Mouse (Mus musculus) liver, embryonic 11.5 days (tissue): Measurements from ENCODE around the gene Gm10409. TPM values are rescaled to one million over a fixed set of nuclear protein-coding genes. Genes with fewer than 3 reads are reported as not detected.
"Not testable (repeated sequence)": the region's sequence is repeated elsewhere in the genome, so short reads cannot be mapped to it uniquely, and the experiment has no call there.

Source experiments
- ATAC-seq: fragments of 200-750 bp; cut with Nextera tagmentation; replicated peaks from 2 replicates; pipeline ENCODE4 v1.8.0; 2017; ENCODE audit warnings: moderate number of reproducible peaks, mild to moderate bottlenecking, moderate TSS enrichment, moderate library complexity; ENCODE audit not compliant: low FRiP score
- DNase-seq: peaks from one replicate; pipeline ENCODE4 v3.0.0-alpha.2; 2017; ENCODE audit warnings: low spot score
- H3K27ac ChIP-seq: fragments of 300-500 bp; sonication (generic); 2 replicates; pipeline ENCODE4 v1.5.1; 2014; ENCODE audit warnings: mild to moderate bottlenecking, low read depth, low read length, control low read depth
- H3K27me3 ChIP-seq: fragments of 300-500 bp; sonication (generic); replicated peaks from 2 replicates; pipeline ENCODE4 v1.6.1; 2014; ENCODE audit warnings: low read length, mixed read lengths; ENCODE audit not compliant: control insufficient read depth, insufficient read depth
- H3K36me3 ChIP-seq: fragments of 300-500 bp; sonication (generic); 2 replicates; pipeline ENCODE4 v1.6.1; 2014; ENCODE audit warnings: mild to moderate bottlenecking, low read length, moderate library complexity, mixed read lengths; ENCODE audit not compliant: control insufficient read depth, insufficient read depth
- H3K4me1 ChIP-seq: fragments of 300-500 bp; sonication (generic); replicated peaks from 2 replicates; pipeline ENCODE4 v1.6.1; 2014; ENCODE audit warnings: low read length, mixed read lengths; ENCODE audit not compliant: control insufficient read depth, insufficient read depth
- H3K4me2 ChIP-seq: fragments of 300-500 bp; sonication (generic); 2 replicates; pipeline ENCODE4 v1.6.1; 2014; ENCODE audit warnings: mild to moderate bottlenecking, control low read depth, moderate library complexity
- H3K4me3 ChIP-seq: fragments of 300-500 bp; sonication (generic); 2 replicates; pipeline ENCODE4 v1.5.1; 2014; ENCODE audit warnings: low read depth, low read length, control low read depth
- H3K9ac ChIP-seq: fragments of 300-500 bp; sonication (generic); 2 replicates; pipeline ENCODE4 v1.6.1; 2014; ENCODE audit warnings: low read depth, low read length, control low read depth
- H3K9me3 ChIP-seq: fragments of 300-500 bp; sonication (generic); 2 replicates; pipeline ENCODE4 v1.6.1; 2016; ENCODE audit warnings: low read length, inconsistent platforms, mixed read lengths; ENCODE audit not compliant: control insufficient read depth
- WGBS: fragments of 180-500 bp; shearing (Covaris S2); extraction: QIAGEN DNeasy Blood & Tissue Kit; methylation state at CpG from one replicate; pipeline ENCODE4 v1.1.7; 2014; 5-methylcytosine and 5-hydroxymethylcytosine counted together
- polyA plus RNA-seq: library from polyadenylated mRNA; unstranded; fragments of >200 nt; fragmentation: Nextera tagmentation; extraction: Ambion mirVana; gene quantifications from 2 replicates; pipeline ENCODE4 v1.2.1, GENCODE M21; 2014

Gm10409 gene
- 0.40 and 0.43 TPM in 2 replicates for polyA plus RNA-seq

DNA sequence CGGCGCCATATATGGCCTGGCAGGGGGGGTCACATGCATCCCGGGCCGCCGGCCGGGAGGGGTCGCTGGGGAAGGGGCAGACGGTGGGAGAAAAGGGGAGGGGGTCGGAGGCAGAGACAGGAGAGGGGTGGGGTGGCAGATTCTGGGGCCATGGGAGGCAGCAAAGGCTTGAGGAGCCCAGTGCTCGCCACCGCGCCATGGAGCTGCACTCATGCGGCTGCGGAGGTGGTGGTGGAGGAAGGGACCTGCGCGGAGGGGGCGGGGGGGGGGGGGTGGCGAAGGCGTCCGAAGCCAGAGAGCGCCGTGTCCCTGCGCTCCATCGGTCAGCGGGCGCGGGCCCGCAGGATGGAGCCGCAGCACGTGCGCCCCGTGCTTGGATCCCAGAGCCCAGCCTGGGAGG lies at the start of gene Gm10409:
Gene Gm10409 (plus strand): TSS at position 301 of the 400 bp plus-strand sequence.
- H3K9ac ChIP-seq, H3K9me3 ChIP-seq, H3K4me1 ChIP-seq, H3K4me2 ChIP-seq, H3K27me3 ChIP-seq, H3K4me3 ChIP-seq, H3K27ac ChIP-seq, H3K36me3 ChIP-seq, ATAC-seq, DNase-seq: not testable (repeated sequence)
- WGBS, result no CpG with 5 or more reads among the region's 32 CpGs

DNA sequence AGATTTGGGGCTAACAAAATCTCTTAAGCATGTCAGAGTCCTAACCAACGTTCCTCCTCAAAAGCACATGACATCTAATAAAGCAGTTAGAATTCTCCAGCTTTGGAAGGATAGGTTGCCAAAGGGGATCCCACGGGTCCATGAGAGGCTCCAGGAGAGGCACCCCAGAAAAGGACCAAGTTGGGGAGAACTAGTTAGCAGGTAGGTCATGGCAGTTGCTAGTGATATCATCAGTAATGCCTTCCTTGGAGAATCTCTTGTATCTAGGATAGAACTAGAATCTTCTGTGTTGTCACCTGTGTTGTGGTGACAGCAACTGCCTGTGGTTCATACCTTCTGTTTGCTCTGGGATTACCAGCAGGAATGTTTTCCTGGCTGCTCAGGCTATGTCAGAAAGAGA lies 17.6 kb upstream of the Gm10409 start, which contains the start of gene Gm10413:
Gene Gm10413 (plus strand): TSS at position 301 of the 400 bp plus-strand sequence.
- not testable (repeated sequence) for H3K4me3 ChIP-seq, DNase-seq, H3K36me3 ChIP-seq, H3K27me3 ChIP-seq, H3K9me3 ChIP-seq, H3K4me1 ChIP-seq, ATAC-seq, H3K4me2 ChIP-seq, H3K27ac ChIP-seq, H3K9ac ChIP-seq
- WGBS, result no CpG with 5 or more reads among the region's 2 CpGs

DNA sequence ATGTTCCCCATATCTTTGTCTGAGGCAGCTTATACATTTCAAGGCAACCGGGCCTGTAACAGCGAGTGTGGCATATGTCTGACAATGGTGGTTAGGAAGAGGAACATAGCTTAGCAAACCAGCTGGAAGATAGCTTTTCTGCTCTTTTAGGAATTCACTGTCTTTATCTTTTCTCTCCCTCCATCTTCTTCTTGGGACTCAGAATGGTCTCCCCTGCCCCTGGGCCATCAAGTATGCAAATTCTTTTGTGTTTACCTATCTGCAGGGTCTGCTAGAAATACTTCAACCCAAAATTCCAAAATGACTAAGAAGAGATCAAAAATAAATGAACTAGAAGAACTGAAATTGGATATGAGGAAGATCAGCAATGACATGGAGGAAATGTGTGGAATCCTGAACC lies 15.4 kb downstream of the Gm10409 start, which contains the start of gene Gm3005:
Gene Gm3005 (plus strand): TSS at position 301 of the 400 bp plus-strand sequence.
- H3K9me3 ChIP-seq, H3K9ac ChIP-seq, DNase-seq: not testable (repeated sequence)

DNA sequence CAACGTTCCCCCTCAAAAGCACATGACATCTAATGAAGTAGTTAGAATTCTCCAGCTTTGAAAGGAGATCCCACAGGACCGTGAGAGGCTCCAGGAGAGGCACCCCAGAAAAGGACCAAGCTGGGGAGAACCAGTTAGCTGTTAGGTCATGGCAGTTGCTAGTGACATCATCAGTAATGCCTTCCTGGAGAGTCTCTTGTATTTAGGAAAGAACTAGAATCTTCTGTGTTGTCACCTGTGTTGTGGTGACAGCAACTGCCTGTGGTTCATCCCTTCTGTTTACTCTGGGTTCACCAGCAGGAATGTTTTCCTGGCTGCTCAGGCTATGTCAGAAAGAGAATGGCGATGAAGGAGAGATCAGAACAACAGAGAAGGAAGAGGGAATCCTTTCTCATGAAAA lies 36.7 kb downstream of the Gm10409 start, which contains the start of gene Gm10408:
Gene Gm10408 (plus strand): TSS at position 301 of the 400 bp plus-strand sequence.
- H3K27me3 ChIP-seq, H3K9ac ChIP-seq, ATAC-seq, H3K36me3 ChIP-seq, H3K4me2 ChIP-seq, H3K9me3 ChIP-seq, DNase-seq, H3K27ac ChIP-seq, H3K4me3 ChIP-seq, H3K4me1 ChIP-seq: not testable (repeated sequence)
- WGBS, result no CpG with 5 or more reads among the region's 3 CpGs

More for the DNA sequence above, 15.4 kb downstream of the Gm10409 start, which contains the start of gene Gm3005:
- not testable (repeated sequence) for H3K36me3 ChIP-seq, H3K4me2 ChIP-seq, ATAC-seq, H3K27ac ChIP-seq, H3K4me1 ChIP-seq, H3K4me3 ChIP-seq, H3K27me3 ChIP-seq
- WGBS, result no CpG with 5 or more reads among the region's 2 CpGs

Other genes with a start within 250 kb of the Gm10409 start
- not detected in 2 replicates for gene Gm5795, start 224.4 kb upstream of the Gm10409 start, polyA plus RNA-seq
- gene D830030K20Rik, start 204.1 kb upstream of the Gm10409 start, polyA plus RNA-seq, result 2.4 and 2.7 TPM in 2 replicates
- not detected in 2 replicates for gene Gm2956, start 80.0 kb upstream of the Gm10409 start, polyA plus RNA-seq
- not detected in 2 replicates for gene Gm10413, start 17.5 kb upstream of the Gm10409 start, polyA plus RNA-seq
- gene Gm3005, start 15.5 kb downstream of the Gm10409 start, polyA plus RNA-seq, result 0.99 TPM in 1 of 2 replicates, not detected in the other
- gene Gm10408, start 36.8 kb downstream of the Gm10409 start, polyA plus RNA-seq, result not detected in 2 replicates
- not detected in 2 replicates for gene Gm3012, start 221.9 kb downstream of the Gm10409 start, polyA plus RNA-seq
- gene Gm3020, start 239.4 kb downstream of the Gm10409 start, polyA plus RNA-seq, result 0.40 and 0.43 TPM in 2 replicates